Mouse (Mus musculus) forelimb bud, embryonic 11.5 days (tissue): ENCODE results near the gene Csrp3.

Source experiments
- DNase-seq: peaks from one replicate; pipeline ENCODE4 v3.0.0-alpha.2; 2012; ENCODE audit warnings: low read depth, low spot score

The Csrp3 gene

DNA sequence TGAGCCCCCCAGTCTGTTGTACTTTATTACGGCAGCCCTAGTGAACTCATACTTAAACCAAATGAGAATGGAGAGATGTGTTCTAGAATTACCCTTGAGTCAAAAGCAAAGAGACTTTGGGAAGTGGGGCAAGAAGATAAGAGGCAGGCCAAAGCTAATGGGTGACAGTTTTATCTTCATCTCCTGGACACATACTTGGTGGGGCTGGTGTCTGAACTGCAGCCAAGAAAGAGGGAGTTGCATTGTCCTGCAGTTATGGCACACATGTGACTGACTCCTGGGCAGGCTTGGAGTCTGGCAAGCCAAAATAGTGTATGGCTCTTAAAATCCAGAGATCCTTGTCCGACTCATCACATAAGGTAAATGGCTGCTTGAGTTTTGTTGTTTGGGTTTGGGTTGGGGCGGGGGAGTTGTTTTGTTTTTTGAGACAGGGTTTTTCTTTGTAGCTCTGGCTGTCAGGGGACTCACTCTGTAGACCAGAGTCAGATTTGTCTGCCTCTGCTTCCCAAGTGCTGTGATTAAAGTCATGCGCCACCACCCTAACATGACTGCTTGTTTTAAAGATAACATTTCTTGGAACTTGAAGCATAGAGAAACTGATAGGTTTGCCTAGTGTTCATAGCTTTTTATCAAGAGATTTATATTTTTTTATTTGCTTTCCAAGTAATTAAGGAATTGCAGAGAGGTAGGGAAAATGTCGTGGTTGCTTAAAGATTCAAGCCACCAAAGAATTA is 18.5 kb downstream of the Csrp3 start:
- no peak for DNase-seq

DNA sequence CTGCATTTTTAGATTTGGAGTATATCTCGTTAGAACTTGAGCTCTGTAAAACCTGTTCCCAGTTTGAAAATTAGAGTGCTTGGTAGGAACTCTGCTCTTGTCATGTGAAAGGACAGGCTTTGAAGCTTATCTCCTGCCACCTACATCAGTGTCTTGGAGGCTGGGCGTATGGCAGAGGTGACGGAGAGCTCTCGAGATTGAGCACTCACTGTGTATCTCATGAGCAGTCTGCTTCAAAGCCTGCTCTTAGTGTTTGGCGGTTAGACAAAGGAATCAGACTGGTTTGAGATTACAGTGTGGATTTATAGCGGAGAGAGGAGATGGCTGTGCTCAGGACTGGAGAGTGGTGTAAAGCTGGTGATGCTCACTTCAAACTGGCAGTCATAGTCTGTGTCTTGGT is 22.7 kb downstream of the Csrp3 start:
- no peak for DNase-seq

DNA sequence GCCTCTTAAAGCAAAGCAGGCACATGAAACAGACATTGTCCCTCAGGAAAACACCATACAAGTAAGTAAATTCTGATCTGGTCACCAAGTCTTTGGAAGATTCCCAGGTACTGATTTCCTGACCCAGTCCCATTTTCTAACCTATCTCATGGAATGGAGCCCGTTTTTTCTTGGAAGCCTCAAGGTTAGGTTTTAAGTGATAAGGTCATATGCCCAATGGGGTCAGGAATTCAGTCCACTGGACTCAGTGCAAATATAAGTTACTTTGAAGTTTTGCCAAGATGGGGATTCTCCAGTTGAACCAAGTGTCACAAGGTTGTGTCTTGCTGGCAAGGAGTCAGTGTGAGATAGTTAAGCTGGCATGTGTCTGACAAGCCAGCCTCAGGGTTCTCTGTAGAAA is 23.2 kb downstream of the Csrp3 start:
- no peak for DNase-seq

DNA sequence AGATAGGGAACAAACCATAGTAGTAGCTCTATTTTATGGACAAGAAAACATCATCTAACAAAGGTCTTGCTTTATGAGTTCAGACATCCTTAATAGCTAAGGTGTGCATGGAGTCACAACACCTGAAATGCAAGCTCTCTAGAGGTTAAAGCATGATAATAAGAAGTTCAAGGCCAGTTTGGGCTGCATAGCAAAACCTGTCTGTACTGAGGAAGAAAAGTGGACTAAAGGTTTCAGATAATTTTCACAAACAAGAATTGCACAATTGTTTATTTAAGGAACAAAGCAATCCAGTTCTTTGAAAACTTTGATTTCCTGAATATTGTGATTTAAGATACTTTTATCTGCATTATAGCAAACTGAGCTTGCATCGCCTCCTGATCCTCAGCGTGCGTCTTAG is 24.2 kb downstream of the Csrp3 start:
- no peak for DNase-seq

DNA sequence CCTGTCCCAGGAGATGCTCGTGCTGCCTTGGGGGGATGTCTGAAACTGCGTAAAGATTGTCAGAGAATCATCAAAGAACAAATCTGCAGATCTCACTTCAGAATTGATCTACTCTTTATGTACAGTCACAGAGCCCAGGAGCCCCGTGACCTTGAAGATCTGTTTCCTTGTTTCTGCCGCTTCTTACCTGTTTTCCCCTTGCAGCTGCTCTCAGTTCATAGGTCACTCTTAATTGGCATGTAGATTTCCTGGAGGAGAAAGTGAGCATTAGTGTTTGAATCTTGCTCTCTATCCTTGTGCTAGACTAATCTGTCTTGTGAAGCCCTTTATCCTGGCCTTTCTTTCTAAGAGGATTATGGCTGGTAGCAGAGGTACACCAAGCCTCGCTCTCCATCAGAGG is 26.2 kb downstream of the Csrp3 start:
- DNase-seq, result no peak

DNA sequence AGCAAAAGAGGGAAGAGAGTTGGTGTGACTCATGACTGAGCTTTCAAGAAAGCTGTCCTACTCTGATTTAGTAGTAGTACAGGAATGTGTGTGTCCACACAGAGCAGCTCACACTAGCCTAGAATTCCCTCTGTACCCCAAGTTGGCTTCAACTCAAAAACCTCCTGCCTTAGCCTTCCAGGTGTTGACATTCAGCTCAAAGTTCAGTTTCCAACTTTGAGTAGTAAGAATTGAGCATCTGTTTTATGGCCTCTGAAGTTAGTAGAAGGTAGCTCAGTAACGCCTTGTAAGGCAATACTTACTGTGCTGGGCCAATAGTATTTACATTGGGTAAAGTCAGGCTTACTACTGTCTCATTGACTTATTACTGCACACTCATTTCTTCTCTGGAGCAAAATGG is 34.2 kb downstream of the Csrp3 start:
- no peak for DNase-seq

DNA sequence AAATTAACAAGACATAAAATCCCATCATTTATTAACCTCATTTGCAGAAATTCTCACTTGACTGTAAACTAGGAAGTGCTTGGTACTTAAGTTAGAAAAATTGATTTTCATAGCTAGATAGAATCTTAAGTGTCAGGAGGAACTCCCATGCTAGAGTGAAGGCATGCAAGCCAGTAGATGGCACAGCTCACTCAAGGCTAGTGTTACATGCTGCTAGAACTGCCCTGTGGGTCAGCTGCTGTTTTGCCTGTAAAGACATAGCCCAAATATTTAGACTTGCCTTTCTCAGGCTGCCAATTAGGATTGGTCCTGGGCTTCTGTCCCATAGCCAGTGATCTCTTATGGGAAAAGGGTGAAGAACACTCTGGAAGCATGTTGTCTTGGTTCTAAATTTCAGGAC is 35.5 kb downstream of the Csrp3 start:
- no peak for DNase-seq

DNA sequence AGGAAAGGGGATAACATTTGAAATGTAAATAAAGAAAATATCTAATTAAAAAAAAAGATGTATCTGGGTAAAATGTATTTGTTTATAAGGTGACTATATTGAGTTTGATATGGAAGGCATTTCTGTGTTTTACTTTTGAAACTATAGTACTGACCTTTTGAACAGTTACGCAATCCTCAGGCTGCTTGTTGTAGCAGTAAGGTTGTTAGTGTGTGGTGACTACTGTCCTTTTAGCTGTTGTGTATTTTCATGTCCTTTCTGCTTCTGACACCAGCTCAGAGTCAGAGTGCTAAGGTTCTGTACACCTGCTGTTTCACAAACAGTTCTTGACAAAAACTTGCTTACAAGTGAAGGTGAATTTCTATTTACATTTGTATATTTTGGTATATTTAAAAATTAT is 37.2 kb downstream of the Csrp3 start:
- DNase-seq, result no peak

DNA sequence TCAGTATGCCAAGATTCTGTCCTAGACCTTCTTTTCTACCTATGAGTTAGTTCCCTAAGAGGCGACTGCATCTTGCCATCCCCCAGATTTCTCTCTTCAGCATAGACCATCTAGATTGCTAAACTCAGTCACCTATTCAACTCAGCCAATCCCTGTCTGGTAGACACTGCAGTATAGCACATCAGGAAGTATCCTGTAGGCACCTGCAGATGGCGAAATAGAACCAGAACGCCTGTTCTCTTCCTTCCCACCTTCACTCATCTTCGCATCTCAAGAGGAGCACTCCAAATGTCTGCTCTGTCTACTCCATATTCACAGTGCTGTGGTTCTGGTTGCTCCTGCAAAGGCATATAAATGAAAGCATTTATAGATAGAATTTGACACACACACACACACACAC is 41.2 kb downstream of the Csrp3 start:
- no peak for DNase-seq

DNA sequence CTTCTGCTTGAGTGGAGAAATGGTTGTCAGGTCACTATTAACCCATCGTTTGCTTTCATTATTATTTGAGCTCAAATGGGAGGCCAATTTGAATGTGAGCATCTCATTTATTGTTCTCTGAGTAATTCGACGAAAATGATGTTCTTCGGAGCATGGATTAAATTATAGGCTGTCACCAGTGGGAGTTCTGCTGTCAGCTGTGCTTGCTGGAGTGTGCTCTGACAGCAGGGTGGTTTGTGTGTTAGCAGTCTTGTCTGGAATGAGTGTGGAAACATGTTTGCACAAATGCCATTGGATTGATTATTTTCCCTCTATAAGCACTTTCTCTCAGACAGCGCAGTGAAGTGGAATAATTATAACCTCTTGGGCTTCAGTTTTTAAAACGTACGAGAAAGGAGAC is 44.5 kb downstream of the Csrp3 start:
- no peak for DNase-seq

DNA sequence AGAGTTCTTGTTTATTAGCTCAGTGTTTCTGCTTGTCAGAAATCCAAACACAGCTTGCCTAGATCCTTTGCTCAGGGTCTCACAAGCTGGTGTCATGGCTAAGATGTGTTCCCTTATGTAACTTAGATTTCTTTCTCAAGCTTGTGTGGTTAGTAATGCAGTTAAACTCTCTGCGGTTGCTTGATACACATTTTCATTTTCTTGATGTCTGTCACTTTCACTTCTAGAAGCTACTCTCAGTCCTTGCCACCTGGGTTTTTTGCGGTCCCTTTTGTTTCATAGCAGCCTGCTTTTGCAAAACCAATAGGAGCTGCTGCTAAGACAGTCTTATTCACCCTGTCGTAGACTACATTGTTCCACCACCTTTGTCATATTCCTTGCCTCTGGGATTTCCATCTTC is 52.7 kb downstream of the Csrp3 start:
- DNase-seq, result no peak

DNA sequence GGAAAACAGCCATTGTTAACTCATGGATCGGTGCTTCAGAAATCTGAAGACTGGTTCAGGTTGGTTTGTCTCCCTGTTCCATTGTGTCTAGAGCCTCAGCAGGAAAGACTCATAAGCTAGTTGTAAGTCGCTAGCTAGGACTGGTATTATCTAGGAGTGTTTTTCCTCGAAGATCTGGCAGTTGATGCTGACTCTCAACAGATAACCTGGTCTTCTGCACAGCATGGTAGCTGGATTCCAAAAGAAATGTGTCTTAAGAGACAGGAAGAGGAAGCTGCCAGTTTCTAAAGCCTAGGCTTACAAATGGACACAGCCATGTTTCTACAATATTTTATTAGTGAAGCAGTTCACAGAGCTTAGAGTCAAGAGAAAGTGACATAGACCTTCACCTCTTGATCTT is 56.4 kb downstream of the Csrp3 start:
- no peak for DNase-seq

DNA sequence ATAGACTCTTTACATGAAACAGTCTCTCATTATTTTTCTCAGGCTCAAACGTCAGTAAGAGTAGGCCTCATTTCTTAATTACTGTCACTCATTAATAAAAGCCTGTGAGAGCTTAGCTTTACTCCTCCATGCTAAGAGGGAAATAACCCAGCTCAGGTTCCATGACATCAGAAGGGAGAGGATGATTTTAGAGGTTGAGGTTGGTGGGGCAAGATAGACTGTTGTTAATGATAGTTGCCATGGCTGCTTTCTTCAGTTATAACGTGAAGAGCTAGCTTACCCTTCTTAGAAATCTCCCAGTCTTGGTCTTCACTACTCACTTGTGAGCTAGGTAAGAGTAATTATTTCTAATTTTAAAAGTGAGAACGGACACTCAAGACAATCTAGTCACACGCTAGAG is 57.7 kb downstream of the Csrp3 start:
- DNase-seq, result no peak

DNA sequence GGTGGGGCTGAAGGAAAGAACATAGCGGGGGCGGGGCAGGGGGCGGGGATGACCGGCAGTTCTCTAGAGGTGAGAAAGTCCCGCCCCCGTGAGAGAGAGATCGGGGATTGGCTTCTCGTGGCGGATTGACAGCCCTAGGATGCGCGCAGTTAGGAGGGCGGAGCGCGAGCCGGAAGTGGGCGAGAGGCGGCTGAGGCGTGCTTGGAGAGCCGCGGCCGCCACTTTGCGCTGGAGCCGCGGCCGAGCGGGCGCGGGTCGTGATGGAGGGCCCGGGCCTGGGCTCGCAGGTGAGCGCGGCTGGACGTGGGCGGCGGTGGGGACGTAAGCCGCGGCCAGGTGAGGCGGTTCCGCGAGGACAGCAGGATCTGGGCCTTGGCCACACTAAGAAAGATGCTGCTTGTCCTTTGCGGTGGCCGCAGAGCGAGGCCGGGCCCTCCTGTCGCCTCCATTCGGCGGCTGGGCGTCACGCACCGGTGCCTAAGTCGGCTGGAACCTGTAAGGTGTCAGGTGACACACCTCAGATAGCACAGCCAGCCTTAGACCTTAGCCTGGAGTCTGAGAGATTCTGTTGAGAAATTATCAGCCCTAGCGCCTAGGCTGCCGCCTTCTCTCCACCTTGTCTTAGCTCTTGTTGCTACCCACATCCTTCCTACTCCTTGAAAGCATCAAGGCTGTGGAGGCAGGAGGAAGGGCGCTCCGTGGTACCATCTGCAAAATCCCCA is 58.8 kb downstream of the Csrp3 start, which contains the start of gene Zdhhc13:
Gene Zdhhc13 (plus strand): TSS at position 153 of the 722 bp plus-strand sequence.
- DNase-seq, result peak; percentile 90

DNA sequence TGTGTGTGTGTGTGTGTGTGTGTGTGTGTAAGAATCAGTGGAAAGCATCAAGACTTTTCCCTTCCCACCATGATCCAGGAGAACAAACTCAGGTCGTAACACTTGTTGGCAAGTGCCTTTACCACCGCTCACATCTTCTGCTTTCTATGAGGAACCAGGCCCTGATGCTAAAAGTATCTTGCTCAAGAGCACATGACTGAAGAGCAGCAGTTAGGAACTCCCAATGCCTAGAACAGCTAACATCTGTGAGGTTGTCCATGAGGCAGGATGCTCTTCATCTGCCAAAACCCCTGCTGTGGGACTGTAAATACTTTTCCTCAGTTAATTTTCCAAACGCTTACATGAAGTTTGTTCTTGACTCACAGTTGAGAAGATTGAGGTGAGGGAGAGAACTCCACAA is 59.5 kb downstream of the Csrp3 start:
- no peak for DNase-seq

DNA sequence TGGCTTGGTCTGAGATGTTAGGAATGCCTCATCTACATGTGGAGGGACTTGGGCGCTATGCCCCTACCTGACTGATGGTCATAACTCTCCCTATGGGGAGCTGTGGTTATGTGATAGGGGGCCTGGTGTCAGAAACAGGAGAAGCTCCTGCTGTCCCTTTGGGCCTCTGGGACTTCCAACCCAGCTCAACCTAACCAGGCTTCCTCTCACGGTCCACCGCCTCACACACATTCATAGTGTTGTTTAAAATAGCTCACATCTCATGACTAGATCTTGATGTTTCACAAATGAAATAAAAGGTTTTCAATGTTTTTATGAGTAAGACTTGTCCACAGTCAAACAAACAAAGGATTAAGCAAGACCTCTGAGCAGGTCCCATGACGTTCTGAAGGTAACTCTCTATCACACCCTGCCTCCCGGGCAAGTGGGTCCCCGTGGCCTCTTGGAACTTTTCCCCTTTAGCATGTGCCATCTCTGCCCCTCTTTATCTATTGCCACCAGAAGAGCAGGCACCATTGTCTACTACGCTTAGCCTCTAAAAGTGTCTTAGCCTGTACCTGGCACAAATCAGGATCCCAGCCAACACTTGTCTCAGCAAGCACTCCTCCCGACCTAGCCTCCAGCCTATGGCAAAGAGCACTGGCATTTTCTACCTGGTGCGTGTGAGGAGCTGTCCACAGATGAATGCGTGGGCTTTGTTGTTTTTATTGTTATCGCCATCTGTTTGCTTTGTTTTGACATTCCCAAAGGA is 62.9 kb downstream of the Csrp3 start:
- DNase-seq, result no peak

DNA sequence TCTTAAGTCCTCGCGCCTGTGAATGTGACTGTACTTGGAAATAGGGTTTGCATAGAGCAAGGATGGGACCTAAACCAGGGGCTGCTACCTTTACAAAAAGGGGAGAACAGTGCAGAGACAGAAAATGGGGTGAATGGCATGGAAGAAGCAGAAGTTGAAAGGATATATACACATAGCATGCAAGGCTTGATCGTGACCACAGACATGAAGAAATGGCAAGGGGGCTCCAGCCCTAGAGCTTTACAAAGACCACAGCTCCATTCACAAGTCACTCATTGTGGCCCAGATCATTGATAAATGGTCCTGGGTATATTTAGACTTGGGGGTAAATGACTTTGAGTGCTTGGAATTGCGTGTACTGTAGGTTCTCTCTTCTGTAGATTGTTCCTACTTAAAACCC is 65.4 kb downstream of the Csrp3 start:
- no peak for DNase-seq
